ENCODE assay signal across 1 mouse cellular context in genomic region chr8:121590203-121591177, GRCm38 (mm10).
A peak's percentile ranks its signal among the peaks of the same experiment; 100 is the strongest.
TF ChIP-seq lines count a peak whose summit lies in the region.

Gene Map1lc3b, plus strand, starts transcription at chr8:121590361.

TF ChIP-seq in CH12.LX, 34 proteins besides CTCF, POLR2A, EP300 and RAD21 (continued from another document):
- TF ChIP-seq MXI1 (IDR thresholded peaks at IDR 0.05; ENCODE audit: low read depth, low read length), result peak; percentile 78
- peak; percentile 88 for TF ChIP-seq BHLHE40 (IDR thresholded peaks at IDR 0.05; ENCODE audit: low read depth, low read length)
- peak; percentile 100 for TF ChIP-seq ELF1 (IDR thresholded peaks at IDR 0.05; ENCODE audit: low read depth, low read length)
- peak; percentile 99 for TF ChIP-seq RCOR1 (conservative IDR thresholded peaks at IDR 0.05; ENCODE audit: low read depth, low read length)
- peak; percentile 88; the same call in 1 of the 2 replicates for TF ChIP-seq KAT2A (IDR thresholded peaks at IDR 0.05; ENCODE audit: insufficient replicate concordance, low read length)
- peak; percentile 47; the same call in 1 of the 2 replicates for TF ChIP-seq GABPA (IDR thresholded peaks at IDR 0.05; ENCODE audit: insufficient replicate concordance, low read depth, low read length)
- TF ChIP-seq USF1 (IDR thresholded peaks at IDR 0.05; ENCODE audit: low read depth, low read length), result peak; percentile 88
- no peak for TF ChIP-seq PAX5 (IDR thresholded peaks at IDR 0.05; ENCODE audit: low read length)
- no peak for TF ChIP-seq JUN (IDR thresholded peaks at IDR 0.05; ENCODE audit: insufficient read depth, low read depth, low read length)
- no peak; the same call in 1 of the 2 replicates for TF ChIP-seq ZMIZ1 (IDR thresholded peaks at IDR 0.05; ENCODE audit: low read depth, low read length)
- peak; percentile 84 for TF ChIP-seq TBP (conservative IDR thresholded peaks at IDR 0.05; ENCODE audit: low read depth, low read length)
- no peak for TF ChIP-seq CHD2 (IDR thresholded peaks at IDR 0.05; ENCODE audit: low read length)
- peak; percentile 90 for TF ChIP-seq NRF1 (IDR thresholded peaks at IDR 0.05; ENCODE audit: low read depth, low read length)
- peak; percentile 70; the same call in 1 of the 2 replicates for TF ChIP-seq MYC (IDR thresholded peaks at IDR 0.05; ENCODE audit: low read depth, low read length)
- TF ChIP-seq SMC3 (IDR thresholded peaks at IDR 0.05; ENCODE audit: low read depth, low read length), result no peak
- TF ChIP-seq CHD1 (IDR thresholded peaks at IDR 0.05; ENCODE audit: low read depth, low read length), result no peak
- TF ChIP-seq JUND (conservative IDR thresholded peaks at IDR 0.05; ENCODE audit: low read depth, low read length), result no peak
- peak; percentile 95 for TF ChIP-seq SIN3A (IDR thresholded peaks at IDR 0.05; ENCODE audit: low read length)
- TF ChIP-seq ZNF384 (IDR thresholded peaks at IDR 0.05; ENCODE audit: low read depth, low read length), result no peak
- peak; percentile 45; the same call in 1 of the 2 replicates for TF ChIP-seq MAZ (IDR thresholded peaks at IDR 0.05; ENCODE audit: low read depth, low read length)
- no peak for TF ChIP-seq MEF2A (IDR thresholded peaks at IDR 0.05; ENCODE audit: borderline replicate concordance, low read depth, low read length)
- TF ChIP-seq USF2 (conservative IDR thresholded peaks at IDR 0.05; ENCODE audit: low read depth, low read length), result peak; percentile 77
